Comparison of ENCODE assay signal across 14 mouse cellular contexts in genomic region chr1:168169052-168169779, GRCm38 (mm10).
A peak's percentile ranks its signal among the peaks of the same experiment; 100 is the strongest.
DNase-seq lines count a peak whose midpoint lies in the region; ATAC-seq and TF ChIP-seq lines count a peak whose summit lies in the region.
"Had no signal": no experiment of that assay in that cellular context is flagged by ENCODE, and none has a peak within 500 bp of the region (broad histone marks: within the 10 kb centered on the region; RNA-seq: fewer than 3 reads in every experiment).

No protein-coding gene starts in this region.

- no peaks in the 10 kb centered on the region for H3K27me3 ChIP-seq in forebrain, embryonic 11.5 days (ENCODE audit: control insufficient read depth, insufficient read depth, low read length)
- H3K27me3 ChIP-seq in forebrain, embryonic 10.5 days (ENCODE audit: poor library complexity, severe bottlenecking): no peaks in the 10 kb centered on the region
- H3K27me3 ChIP-seq in embryonic facial prominence, embryonic 15.5 days: no peaks in the 10 kb centered on the region
- H3K27me3 ChIP-seq in midbrain, postnatal 0 days (ENCODE audit: insufficient read depth, low read length): no peaks in the 10 kb centered on the region
- no peaks in the 10 kb centered on the region for H3K27me3 ChIP-seq in thymus, adult 2 months (ENCODE audit: control insufficient read depth, insufficient read depth, low read length)
- H3K27me3 ChIP-seq: embryonic facial prominence, embryonic 12.5 days had no signal

- no peak for DNase-seq in forebrain, embryonic 11.5 days (ENCODE audit: low spot score)
- no peak for DNase-seq in forebrain, embryonic 10.5 days (ENCODE audit: extremely low spot score, low spot score)
- peak; percentile 11 for DNase-seq in left cerebral cortex, adult 11 months (ENCODE audit: low spot score)
- DNase-seq in left cerebral cortex, postnatal 10 days (ENCODE audit: extremely low spot score in 1 of 2, low spot score in 2 of 2): no peak
- no peak for DNase-seq in midbrain, postnatal 0 days (ENCODE audit: low spot score)
- DNase-seq in thymus, adult 2 months: no peak
- DNase-seq in urinary bladder, postnatal 14 days (ENCODE audit: low spot score): no peak
- DNase-seq: cerebellum, adult 2 months; heart, postnatal 4 days; right cerebral cortex, adult 18-20 months; thymus, postnatal 36 days had no signal

- peak; percentile 72 for ATAC-seq in forebrain, embryonic 11.5 days (replicated peaks; ENCODE audit: low FRiP score)
- ATAC-seq in embryonic facial prominence, embryonic 15.5 days (ENCODE audit: insufficient number of reproducible peaks, low FRiP score, low TSS enrichment, low read depth): peak; percentile 70
- ATAC-seq in midbrain, postnatal 0 days (ENCODE audit: low FRiP score): peak; percentile 54; the same call in 1 of the 2 replicates

- WGBS in forebrain, embryonic 11.5 days: 70% methylated on average over 10 of the region's 10 CpGs
- 82% methylated on average over 10 of the region's 10 CpGs for WGBS in forebrain, embryonic 10.5 days
- WGBS in embryonic facial prominence, embryonic 15.5 days: 69% methylated on average over 10 of the region's 10 CpGs
- 55% methylated on average over 10 of the region's 10 CpGs for WGBS in midbrain, postnatal 0 days
- 93% methylated on average over 10 of the region's 10 CpGs for WGBS in thymus, adult 2 months

- H3K36me3 ChIP-seq in forebrain, embryonic 11.5 days (ENCODE audit: control insufficient read depth, insufficient read depth, low read length): no peaks in the 10 kb centered on the region
- peaks cover 37% of the 10 kb centered on the region for H3K36me3 ChIP-seq in forebrain, embryonic 10.5 days (replicated peaks)
- H3K36me3 ChIP-seq in embryonic facial prominence, embryonic 15.5 days: peaks cover 4% of the 10 kb centered on the region; the same call in 1 of the 2 replicates
- H3K36me3 ChIP-seq in midbrain, postnatal 0 days (ENCODE audit: insufficient read depth, low read length): no peaks in the 10 kb centered on the region
- no peaks in the 10 kb centered on the region for H3K36me3 ChIP-seq in thymus, adult 2 months (ENCODE audit: control insufficient read depth, insufficient read depth, low read length)
- H3K36me3 ChIP-seq: embryonic facial prominence, embryonic 12.5 days had no signal

- no peak overlapping the region for H3K9ac ChIP-seq in forebrain, embryonic 11.5 days (ENCODE audit: low read length)
- no peak overlapping the region for H3K9ac ChIP-seq in embryonic facial prominence, embryonic 15.5 days
- H3K9ac ChIP-seq in midbrain, postnatal 0 days (replicated peaks; ENCODE audit: low read length, poor library complexity, severe bottlenecking): no peak overlapping the region
- H3K9ac ChIP-seq: embryonic facial prominence, embryonic 12.5 days had no signal

- no peak overlapping the region for H3K4me3 ChIP-seq in forebrain, embryonic 11.5 days (ENCODE audit: low read depth, low read length)
- no peak overlapping the region for H3K4me3 ChIP-seq in forebrain, embryonic 10.5 days
- H3K4me3 ChIP-seq in embryonic facial prominence, embryonic 15.5 days (replicated peaks): no peak overlapping the region
- H3K4me3 ChIP-seq in midbrain, postnatal 0 days (ENCODE audit: low read depth, low read length): no peak overlapping the region
- H3K4me3 ChIP-seq in thymus, adult 2 months (ENCODE audit: control insufficient read depth, insufficient read depth, low read length): no peak overlapping the region
- H3K4me3 ChIP-seq: embryonic facial prominence, embryonic 12.5 days; limb, embryonic 10.5 days had no signal

- no peak overlapping the region for H3K4me2 ChIP-seq in forebrain, embryonic 11.5 days (ENCODE audit: low read depth, low read length, severe bottlenecking)
- no peak overlapping the region for H3K4me2 ChIP-seq in embryonic facial prominence, embryonic 15.5 days (replicated peaks)
- no peak overlapping the region for H3K4me2 ChIP-seq in midbrain, postnatal 0 days (ENCODE audit: low read depth, low read length, poor library complexity, severe bottlenecking)
- H3K4me2 ChIP-seq: embryonic facial prominence, embryonic 12.5 days had no signal

- no peak overlapping the region for H3K27ac ChIP-seq in forebrain, embryonic 11.5 days (ENCODE audit: low read depth, low read length)
- H3K27ac ChIP-seq in forebrain, embryonic 10.5 days: no peak overlapping the region
- H3K27ac ChIP-seq in embryonic facial prominence, embryonic 15.5 days (replicated peaks): no peak overlapping the region
- no peak overlapping the region for H3K27ac ChIP-seq in midbrain, postnatal 0 days (ENCODE audit: low read depth, low read length)
- H3K27ac ChIP-seq in thymus, adult 2 months (ENCODE audit: control insufficient read depth, insufficient read depth, low read length): no peak overlapping the region
- H3K27ac ChIP-seq: embryonic facial prominence, embryonic 12.5 days; limb, embryonic 10.5 days had no signal

- TF ChIP-seq CTCF in midbrain, postnatal 0 days (IDR thresholded peaks at IDR 0.05): no peak
- no peak for TF ChIP-seq CTCF in thymus, adult 2 months (IDR thresholded peaks at IDR 0.05; ENCODE audit: borderline replicate concordance, control insufficient read depth, extremely low read depth, insufficient read depth, low read length, poor library complexity)

- intact Hi-C loops in left cerebral cortex, postnatal 10 days (cut with DNase I): no loop called here

- no peak for TF ChIP-seq POLR2A in thymus, adult 2 months (IDR thresholded peaks at IDR 0.05; ENCODE audit: control insufficient read depth, extremely low read depth, insufficient read depth, low read length, poor library complexity)

- no peaks in the 10 kb centered on the region for H3K4me1 ChIP-seq in forebrain, embryonic 11.5 days (replicated peaks; ENCODE audit: control insufficient read depth, insufficient read depth, low read length)
- peaks cover 9% of the 10 kb centered on the region for H3K4me1 ChIP-seq in forebrain, embryonic 10.5 days
- 0 out of 2 replicates have a peak, but pooled peaks cover 6% of the 10 kb centered on the region for H3K4me1 ChIP-seq in embryonic facial prominence, embryonic 15.5 days
- 0 out of 2 replicates have a peak, but pooled peaks cover 8% of the 10 kb centered on the region for H3K4me1 ChIP-seq in midbrain, postnatal 0 days (ENCODE audit: insufficient read depth, low read length)
- no peaks in the 10 kb centered on the region for H3K4me1 ChIP-seq in thymus, adult 2 months (replicated peaks; ENCODE audit: control insufficient read depth, insufficient read depth, low read length)

- no peaks in the 10 kb centered on the region for H3K9me3 ChIP-seq in forebrain, embryonic 11.5 days (ENCODE audit: control insufficient read depth, low read length)
- no peaks in the 10 kb centered on the region for H3K9me3 ChIP-seq in forebrain, embryonic 10.5 days
- no peaks in the 10 kb centered on the region for H3K9me3 ChIP-seq in embryonic facial prominence, embryonic 15.5 days (replicated peaks)
- H3K9me3 ChIP-seq in midbrain, postnatal 0 days (ENCODE audit: low read length): no peaks in the 10 kb centered on the region
- H3K9me3 ChIP-seq: embryonic facial prominence, embryonic 12.5 days; limb, embryonic 10.5 days had no signal
